Mouse (Mus musculus) gastrocnemius, adult 2 months (tissue): ENCODE data around the gene Purb. TPM values are rescaled to one million over a fixed set of nuclear protein-coding genes. Genes with fewer than 3 reads are reported as not detected.
"Not testable (repeated sequence)": the region's sequence is repeated elsewhere in the genome, so short reads cannot be mapped to it uniquely, and the experiment has no call there.

ENCODE experiments used
- DNase-seq: peaks from one replicate; pipeline ENCODE4 v3.0.0; 2022
- H3K27ac ChIP-seq: fragments of 200-600 bp; 2 replicates; pipeline ENCODE4 v1.8.1; 2022; ENCODE audit warnings: mild to moderate bottlenecking
- H3K4me3 ChIP-seq: fragments of 200-600 bp; 2 replicates; pipeline ENCODE4 v1.8.1; 2022; ENCODE audit warnings: mild to moderate bottlenecking, moderate library complexity
- CTCF ChIP-seq: fragments of 200-600 bp; IDR thresholded peaks from 2 replicates; pipeline ENCODE4 v1.8.1; 2022; ENCODE audit warnings: antibody characterized with exemption, mild to moderate bottlenecking, moderate library complexity
- intact Hi-C: fragments of 180-260 bp; cut with DNase I; formaldehyde crosslinking; loops from one replicate; pipeline ENCODE4 v1.15.1; 2025
- total RNA-seq, 2 experiments: library from RNA; stranded (reverse); gene quantifications; 2 replicates each; pipeline ENCODE4 v1.2.3; 2021

The Purb gene
- total RNA-seq, 2 experiments from 2014 or later: 19.9 to 23.5 TPM

GRCm38 (mm10) chr11:6447493-6447892 lies 28.2 kb downstream of the Purb start:
- Histone ChIP-seq H3K4me3 (no peak overlapping the region), H3K27ac (no peak overlapping the region)
- TF ChIP-seq CTCF: no peak
- no peak for DNase-seq
- intact Hi-C loops: no loop called here

- Histone ChIP-seq H3K4me3 (no peak overlapping the region), H3K27ac (no peak overlapping the region)
- intact Hi-C loops: loop anchor here (2.0 kb wide), 1 partner anchor 29 kb away; the partner anchor contains the start of gene Purb
- TF ChIP-seq CTCF: no peak
- no peak for DNase-seq
These were observed 29.8 kb downstream of the Purb start for GRCm38 (mm10) chr11:6445951-6446350.

GRCm38 (mm10) chr11:6445441-6445840 lies 30.3 kb downstream of the Purb start:
- no peak for TF ChIP-seq CTCF
- no peak overlapping the region for H3K4me3 ChIP-seq
- no peak overlapping the region for H3K27ac ChIP-seq
- intact Hi-C loops: loop anchor here (2.0 kb wide), 1 partner anchor 29 kb away; the partner anchor contains the start of gene Purb
- DNase-seq: no peak

- peak; percentile 45 for TF ChIP-seq CTCF
- H3K27ac ChIP-seq: peak within 1 kb of the TSS; percentile 95
- intact Hi-C loops: loop anchor here (2.0 kb wide), 1 partner anchor 31 kb away; the partner anchor contains the start of gene Purb
- H3K4me3 ChIP-seq: peak within 1 kb of the TSS; percentile 87
- DNase-seq: peak; percentile 100
These were observed 31.5 kb downstream of the Purb start, which contains the start of gene H2afv for GRCm38 (mm10) chr11:6444077-6444853. TSS of gene H2afv (minus strand) at chr11:6444443.

- Histone ChIP-seq H3K27ac (peak overlapping the region; percentile 95), H3K4me3 (peak overlapping the region; percentile 87)
- no peak for DNase-seq
- intact Hi-C loops: loop anchor here (2.0 kb wide), 1 partner anchor 31 kb away; the partner anchor contains the start of gene Purb
- TF ChIP-seq CTCF: no peak
These were observed 32.0 kb downstream of the Purb start for GRCm38 (mm10) chr11:6443727-6444076.

- intact Hi-C loops: no loop called here
- TF ChIP-seq CTCF: no peak
- H3K4me3 ChIP-seq: peak overlapping the region; percentile 87
- DNase-seq: no peak
- peak overlapping the region; percentile 95 for H3K27ac ChIP-seq
These were observed 32.6 kb downstream of the Purb start for GRCm38 (mm10) chr11:6443102-6443501.

- Histone ChIP-seq H3K27ac (peak overlapping the region; percentile 49; the same call in 1 of the 2 replicates), H3K4me3 (no peak overlapping the region; the same call in 1 of the 2 replicates)
- DNase-seq: no peak
- intact Hi-C loops: no loop called here
- no peak for TF ChIP-seq CTCF
These were observed 33.2 kb downstream of the Purb start for GRCm38 (mm10) chr11:6442566-6442965.

GRCm38 (mm10) chr11:6440171-6440570 lies 35.5 kb downstream of the Purb start:
- TF ChIP-seq CTCF: no peak
- intact Hi-C loops: no loop called here
- no peak for DNase-seq

GRCm38 (mm10) chr11:6437667-6438066 lies 38.0 kb downstream of the Purb start:
- Histone ChIP-seq H3K4me3 (no peak overlapping the region), H3K27ac (no peak overlapping the region)
- intact Hi-C loops: no loop called here
- TF ChIP-seq CTCF: no peak
- no peak for DNase-seq

More at GRCm38 (mm10) chr11:6440171-6440570, 35.5 kb downstream of the Purb start:
- Histone ChIP-seq H3K27ac (no peak overlapping the region), H3K4me3 (no peak overlapping the region)

GRCm38 (mm10) chr11:6436442-6436841 lies 39.3 kb downstream of the Purb start:
- peak; percentile 58 for DNase-seq
- TF ChIP-seq CTCF: peak; percentile 69
- intact Hi-C loops: no loop called here
- H3K27ac ChIP-seq: no peak overlapping the region
- no peak overlapping the region for H3K4me3 ChIP-seq

GRCm38 (mm10) chr11:6430186-6430585 lies 45.5 kb downstream of the Purb start:
- intact Hi-C loops: no loop called here
- TF ChIP-seq CTCF: no peak

GRCm38 (mm10) chr11:6420722-6421350 lies 54.9 kb downstream of the Purb start:
- TF ChIP-seq CTCF: no peak
- Histone ChIP-seq H3K4me3 (no peak overlapping the region), H3K27ac (no peak overlapping the region)
- DNase-seq: no peak
- intact Hi-C loops: no loop called here

More at GRCm38 (mm10) chr11:6430186-6430585, 45.5 kb downstream of the Purb start:
- Histone ChIP-seq H3K4me3 (no peak overlapping the region), H3K27ac (no peak overlapping the region)
- DNase-seq: no peak

- Histone ChIP-seq H3K27ac (no peak overlapping the region), H3K4me3 (no peak overlapping the region)
- DNase-seq: no peak
- no peak for TF ChIP-seq CTCF
- intact Hi-C loops: no loop called here
These were observed 55.4 kb downstream of the Purb start for GRCm38 (mm10) chr11:6420283-6420703.

- H3K4me3 ChIP-seq, H3K27ac ChIP-seq, intact Hi-C loops, DNase-seq: not testable (repeated sequence)
These were observed 56.6 kb downstream of the Purb start for GRCm38 (mm10) chr11:6419156-6419555.
